ENCODE assay signal across 22 mouse cellular contexts in genomic region chr16:26404070-26404469, GRCm38 (mm10). TPM values are rescaled to one million over a fixed set of nuclear protein-coding genes. Genes with fewer than 3 reads are reported as not detected.
DNase-seq lines count a peak whose midpoint lies in the region; ATAC-seq lines count a peak whose summit lies in the region.
"Had no signal": no experiment of that assay in that cellular context is flagged by ENCODE, and none has a peak within 500 bp of the region (broad histone marks: within the 10 kb centered on the region; RNA-seq: fewer than 3 reads in every experiment).

No protein-coding gene starts in this region.

- H3K4me1 ChIP-seq in neural tube, embryonic 11.5 days (ENCODE audit: control insufficient read depth, insufficient read depth, low read length): no peaks in the 10 kb centered on the region
- H3K4me1 ChIP-seq: forebrain, embryonic 12.5 days had no signal

- no peaks in the 10 kb centered on the region for H3K36me3 ChIP-seq in neural tube, embryonic 11.5 days (ENCODE audit: control insufficient read depth, insufficient read depth, low read length)
- H3K36me3 ChIP-seq: embryonic facial prominence, embryonic 13.5 days; forebrain, embryonic 12.5 days; heart, embryonic 13.5 days had no signal

- no peak overlapping the region for H3K27ac ChIP-seq in neural tube, embryonic 11.5 days (ENCODE audit: low read depth, low read length)
- H3K27ac ChIP-seq: embryonic facial prominence, embryonic 13.5 days; forebrain, embryonic 12.5 days; heart, embryonic 13.5 days had no signal

- 49% methylated on average over 1 of the region's 1 CpGs for WGBS in neural tube, embryonic 11.5 days

- ATAC-seq in neural tube, embryonic 11.5 days (ENCODE audit: insufficient read depth, low FRiP score, low TSS enrichment): 0 out of 2 replicates have a peak, but pooled peaks have one; percentile 38
- ATAC-seq: activated CD4-positive, CD25-positive, alpha-beta regulatory T cell, adult 4 months; CD4-positive, CD25-positive, alpha-beta regulatory T cell, adult 4 months; intestine, postnatal 0 days; Patski had no signal

- no peaks in the 10 kb centered on the region for H3K9me3 ChIP-seq in neural tube, embryonic 11.5 days (ENCODE audit: control insufficient read depth, low read length)
- H3K9me3 ChIP-seq: embryonic facial prominence, embryonic 13.5 days; forebrain, embryonic 12.5 days; heart, embryonic 13.5 days had no signal

- no peak overlapping the region for H3K4me3 ChIP-seq in neural tube, embryonic 11.5 days (ENCODE audit: low read depth, low read length)
- H3K4me3 ChIP-seq: embryonic facial prominence, embryonic 13.5 days; forebrain, embryonic 12.5 days; heart, embryonic 13.5 days had no signal

- H3K27me3 ChIP-seq in neural tube, embryonic 11.5 days (ENCODE audit: control insufficient read depth, insufficient read depth, low read length): no peaks in the 10 kb centered on the region
- H3K27me3 ChIP-seq: embryonic facial prominence, embryonic 13.5 days; forebrain, embryonic 12.5 days; heart, embryonic 13.5 days; Patski had no signal

- DNase-seq in neural tube, embryonic 11.5 days (ENCODE audit: low spot score): no peak
- DNase-seq in neural tube, embryonic 10.5 days (ENCODE audit: extremely low spot score, low spot score): no peak
- DNase-seq in Muller cell, postnatal 12 days (ENCODE audit: inconsistent ontology term): peak; percentile 28
- peak; percentile 6 for DNase-seq in mesoderm, embryonic 11.5 days (ENCODE audit: low read depth, low spot score)
- DNase-seq in ovary, postnatal 14 days (ENCODE audit: low spot score): no peak
- no peak for DNase-seq in right cerebral cortex, postnatal 14 days
- DNase-seq: adrenal gland, postnatal 14 days; B cell, adult 2 months; cerebellum, adult 11-12 months; cerebellum, adult 9-11 months; cerebellum, postnatal 36 days; gastrocnemius, postnatal 36 days; heart, adult 11 months; heart, postnatal 36 days had no signal

- no peak overlapping the region for H3K4me2 ChIP-seq in neural tube, embryonic 11.5 days (ENCODE audit: low read depth)
- H3K4me2 ChIP-seq: embryonic facial prominence, embryonic 13.5 days; forebrain, embryonic 12.5 days; heart, embryonic 13.5 days had no signal

- no peak overlapping the region for H3K9ac ChIP-seq in neural tube, embryonic 11.5 days (ENCODE audit: low read length)
- H3K9ac ChIP-seq: embryonic facial prominence, embryonic 13.5 days; forebrain, embryonic 12.5 days; heart, embryonic 13.5 days had no signal

RNA-seq across cellular contexts. Expression of gene Cldn1, which starts 32.4 kb away (rescaled TPM):
- 2.7 and 4.8 TPM in 2 replicates for polyA plus RNA-seq in neural tube, embryonic 11.5 days (2014; fragmentation: Nextera tagmentation; extraction: Ambion mirVana)
- polyA plus RNA-seq: activated CD4-positive, CD25-positive, alpha-beta regulatory T cell, adult 4 months; CD4-positive, CD25-positive, alpha-beta regulatory T cell, adult 4 months had no signal

RNA-seq across cellular contexts. Expression of gene Cldn16, which starts 58.9 kb away (rescaled TPM):
- not detected in 2 replicates for polyA plus RNA-seq in neural tube, embryonic 11.5 days (2014; fragmentation: Nextera tagmentation; extraction: Ambion mirVana)
- polyA plus RNA-seq: activated CD4-positive, CD25-positive, alpha-beta regulatory T cell, adult 4 months; CD4-positive, CD25-positive, alpha-beta regulatory T cell, adult 4 months; embryonic facial prominence, embryonic 13.5 days; forebrain, embryonic 12.5 days; heart, embryonic 13.5 days; heart, postnatal 0 days; intestine, postnatal 0 days; Patski had no signal

Comparison
In these comparisons a context has a peak if more than half of its experiments do, and no peak if none do; other contexts are left out.
1. DNase-seq: peak in Muller cell, postnatal 12 days (single experiment) and mesoderm, embryonic 11.5 days (single experiment); none in neural tube, embryonic 11.5 days (single experiment), neural tube, embryonic 10.5 days (single experiment), ovary, postnatal 14 days (single experiment) and right cerebral cortex, postnatal 14 days (single experiment).